Mouse (Mus musculus): ENCODE data around the gene Pde4c.

DNA sequence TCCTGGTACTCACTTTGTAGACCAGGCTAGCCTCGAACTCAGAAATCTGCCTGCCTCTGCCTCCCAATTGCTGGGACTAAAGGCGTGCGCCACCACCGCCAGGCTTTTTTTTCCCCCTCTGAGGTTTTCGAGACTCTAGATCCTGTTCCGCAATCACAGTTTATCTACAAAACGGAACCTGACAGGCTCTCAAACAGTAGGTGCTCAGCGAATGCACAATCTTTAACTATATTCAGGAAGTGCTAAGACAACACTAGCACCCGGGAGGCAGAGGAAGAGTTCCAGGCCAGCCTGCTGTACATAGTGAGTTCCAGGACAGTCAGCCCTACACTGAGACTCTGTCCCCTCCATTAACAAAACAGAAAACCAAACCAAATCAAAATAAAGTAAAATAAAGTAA, 41.8 kb downstream of the Pde4c start:
- TF ChIP-seq REST (IDR thresholded peaks at IDR 0.05; ENCODE audit: insufficient read depth, insufficient read length): no peak
- TF ChIP-seq POLR2A (IDR thresholded peaks at IDR 0.05; ENCODE audit: insufficient read length, low read depth): no peak

Measured in myocyte (in vitro differentiated cells).